Mouse (Mus musculus) liver, adult 2 months (tissue): ENCODE measurements around the gene Ofcc1.

Source experiments
- CTCF ChIP-seq: fragments of 200-500 bp; IDR thresholded peaks from 2 replicates; pipeline ENCODE4 v1.5.1; 2011; ENCODE audit warnings: low read depth, low read length, control low read depth
- POLR2A ChIP-seq: fragments of 200-500 bp; IDR thresholded peaks from 2 replicates; pipeline ENCODE4 v1.6.1; 2011; ENCODE audit warnings: low read length, control low read depth; ENCODE audit not compliant: insufficient read depth; ENCODE audit errors: extremely low read depth

DNA sequence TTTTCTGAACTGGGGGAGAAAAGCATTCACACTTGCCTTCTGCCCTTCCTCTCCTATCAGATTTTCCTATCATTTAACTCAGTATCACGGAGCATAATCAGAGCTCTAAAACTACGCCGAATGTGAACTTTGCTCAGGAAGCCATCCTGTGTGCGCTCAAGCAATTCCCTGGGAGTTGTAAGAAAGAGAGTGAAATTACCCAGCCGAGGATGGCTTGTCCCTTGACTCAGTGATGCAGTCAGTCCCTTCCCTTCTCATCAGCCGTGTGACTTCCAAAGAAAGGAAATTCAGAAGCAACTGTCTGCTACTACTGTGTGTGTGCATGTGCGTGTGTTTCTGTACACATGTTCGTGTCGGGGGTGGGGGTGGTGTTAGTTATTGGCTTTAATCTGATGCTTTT is 93.7 kb downstream of the Ofcc1 start:
- TF ChIP-seq CTCF (no peak), POLR2A (no peak)
